Mouse (Mus musculus) embryonic facial prominence, embryonic 14.5 days (tissue): ENCODE results near the gene Gpr15. TPM values are rescaled to one million over a fixed set of nuclear protein-coding genes. Genes with fewer than 3 reads are reported as not detected.

Experiments
- ATAC-seq: fragments of 200-750 bp; cut with Nextera tagmentation; 2 replicates; pipeline ENCODE4 v1.8.0; 2017; ENCODE audit warnings: low read depth, moderate number of reproducible peaks, moderate TSS enrichment
- DNase-seq: peaks from one replicate; pipeline ENCODE4 v3.0.0-alpha.2; 2015; ENCODE audit warnings: low spot score
- H3K27ac ChIP-seq: fragments of 300-500 bp; sonication (generic); replicated peaks from 2 replicates; pipeline ENCODE4 v1.5.1; 2014; ENCODE audit warnings: low read depth, mild to moderate bottlenecking, low read length, moderate library complexity
- H3K27me3 ChIP-seq: fragments of 300-500 bp; sonication (generic); replicated peaks from 2 replicates; pipeline ENCODE4 v1.6.1; 2014; ENCODE audit warnings: low read length; ENCODE audit not compliant: control insufficient read depth, insufficient read depth
- H3K36me3 ChIP-seq: fragments of 300-500 bp; sonication (generic); 2 replicates; pipeline ENCODE4 v1.6.1; 2014; ENCODE audit warnings: low read length, mixed read lengths; ENCODE audit not compliant: control insufficient read depth, insufficient read depth
- H3K4me1 ChIP-seq: fragments of 300-500 bp; sonication (generic); 2 replicates; pipeline ENCODE4 v1.6.1; 2014; ENCODE audit warnings: antibody characterized with exemption, low read length; ENCODE audit not compliant: control insufficient read depth, insufficient read depth
- H3K4me2 ChIP-seq: fragments of 300-500 bp; sonication (generic); 2 replicates; pipeline ENCODE4 v1.6.1; 2014; ENCODE audit warnings: low read depth, mild to moderate bottlenecking, low read length, moderate library complexity, mixed read lengths
- H3K4me3 ChIP-seq: fragments of 300-500 bp; sonication (generic); 2 replicates; pipeline ENCODE4 v1.5.1; 2014; ENCODE audit warnings: low read depth, mild to moderate bottlenecking, low read length
- H3K9ac ChIP-seq: fragments of 300-500 bp; sonication (generic); 2 replicates; pipeline ENCODE4 v1.6.1; 2014; ENCODE audit warnings: low read depth, mild to moderate bottlenecking, low read length, moderate library complexity, mixed read lengths
- H3K9me3 ChIP-seq: fragments of 300-500 bp; sonication (generic); 2 replicates; pipeline ENCODE4 v1.6.1; 2016; ENCODE audit warnings: low read length; ENCODE audit not compliant: control insufficient read depth
- WGBS: fragments of 180-500 bp; shearing (Covaris S2); extraction: QIAGEN DNeasy Blood & Tissue Kit; methylation state at CpG from one replicate; pipeline ENCODE4 v1.1.7; 2014; 5-methylcytosine and 5-hydroxymethylcytosine counted together
- microRNA-seq: library from miRNA; unstranded; fragments of <30 nt; microRNA quantifications from one replicate; pipeline ENCODE4, GENCODE M21; 2016; ENCODE audit warnings: borderline number of aligned reads
- polyA plus RNA-seq: library from polyadenylated mRNA; unstranded; fragments of >200 nt; fragmentation: Nextera tagmentation; extraction: Ambion mirVana; gene quantifications from 2 replicates; pipeline ENCODE4 v1.2.1, GENCODE M21; 2014

Gene Gpr15
- polyA plus RNA-seq, 1 experiment from 2014 or later: not detected

- H3K4me3 ChIP-seq: peak overlapping the region; percentile 95
- H3K9me3 ChIP-seq: no peaks in the 10 kb centered on the region
- 71% methylated on average over 8 of the region's 8 CpGs for WGBS
- H3K4me1 ChIP-seq: peaks cover 4% of the 10 kb centered on the region; the same call in 1 of the 2 replicates
- no peak for ATAC-seq
- H3K27ac ChIP-seq: no peak overlapping the region
- H3K36me3 ChIP-seq: peaks cover 28% of the 10 kb centered on the region
- peak overlapping the region; percentile 81 for H3K4me2 ChIP-seq
- H3K9ac ChIP-seq: peak overlapping the region; percentile 88
- DNase-seq: no peak
- no peaks in the 10 kb centered on the region for H3K27me3 ChIP-seq
Observed at GRCm38 (mm10) chr16:58671212-58671985, 47.5 kb downstream of the Gpr15 start.

GRCm38 (mm10) chr16:58670643-58671042 is 48.2 kb downstream of the Gpr15 start:
- Histone ChIP-seq H3K4me3 (peak overlapping the region; percentile 95), H3K9ac (peak overlapping the region; percentile 88), H3K4me2 (peak overlapping the region; percentile 81), H3K4me1 (peaks cover 4% of the 10 kb centered on the region; the same call in 1 of the 2 replicates), H3K27ac (peak overlapping the region; percentile 83; the same call in 1 of the 2 replicates), H3K27me3 (no peaks in the 10 kb centered on the region), H3K36me3 (peaks cover 22% of the 10 kb centered on the region), H3K9me3 (no peaks in the 10 kb centered on the region)
- WGBS: under 1% methylated on average over 18 of the region's 25 CpGs
- DNase-seq (peak; percentile 44), ATAC-seq (peak; percentile 58)

- DNase-seq (peak; percentile 94), ATAC-seq (peak; percentile 99)
- Histone ChIP-seq H3K27ac (peak within 1 kb of the TSS; percentile 83), H3K27me3 (no peaks in the 10 kb centered on the region), H3K9ac (peak within 1 kb of the TSS; percentile 88), H3K9me3 (no peaks in the 10 kb centered on the region), H3K36me3 (peaks cover 19% of the 10 kb centered on the region), H3K4me3 (peak within 1 kb of the TSS; percentile 95), H3K4me2 (peak within 1 kb of the TSS; percentile 81), H3K4me1 (peaks cover 4% of the 10 kb centered on the region; the same call in 1 of the 2 replicates)
- WGBS: under 1% methylated on average over 29 of the region's 51 CpGs
Observed at GRCm38 (mm10) chr16:58669917-58670630, 48.8 kb downstream of the Gpr15 start, which contains the start of gene Cpox. Gene Cpox, plus strand, starts transcription at chr16:58670292.

GRCm38 (mm10) chr16:58669264-58669663 is 49.6 kb downstream of the Gpr15 start:
- Histone ChIP-seq H3K27me3 (no peaks in the 10 kb centered on the region), H3K4me2 (no peak overlapping the region), H3K27ac (no peak overlapping the region), H3K9me3 (no peaks in the 10 kb centered on the region), H3K9ac (no peak overlapping the region), H3K4me1 (peaks cover 4% of the 10 kb centered on the region; the same call in 1 of the 2 replicates), H3K36me3 (peaks cover 11% of the 10 kb centered on the region), H3K4me3 (peak overlapping the region; percentile 95; the same call in 1 of the 2 replicates)
- no peak for DNase-seq
- 58% methylated on average over 5 of the region's 5 CpGs for WGBS
- ATAC-seq: no peak

GRCm38 (mm10) chr16:58668586-58668985 is 50.3 kb downstream of the Gpr15 start:
- Histone ChIP-seq H3K27me3 (no peaks in the 10 kb centered on the region), H3K4me1 (peaks cover 4% of the 10 kb centered on the region; the same call in 1 of the 2 replicates), H3K9ac (no peak overlapping the region), H3K4me2 (no peak overlapping the region), H3K36me3 (peaks cover 4% of the 10 kb centered on the region), H3K27ac (no peak overlapping the region), H3K9me3 (no peaks in the 10 kb centered on the region), H3K4me3 (no peak overlapping the region)
- ATAC-seq: no peak
- no peak for DNase-seq
- 84% methylated on average over 3 of the region's 3 CpGs for WGBS

Small RNA genes within 50 kb of the gene (microRNA-seq; reads per million reads assigned to microRNA genes)
- not detected for gene Gm27564

Other genes with a start within 250 kb of the Gpr15 start
- 12.8 and 14.0 TPM in 2 replicates for gene St3gal6, start 194.8 kb downstream of the Gpr15 start, polyA plus RNA-seq
- not detected in 2 replicates for gene Gm813, start 102.1 kb downstream of the Gpr15 start, polyA plus RNA-seq
- gene E330017A01Rik, start 80.3 kb downstream of the Gpr15 start, polyA plus RNA-seq: not detected in 2 replicates
- 17.2 and 18.0 TPM in 2 replicates for gene Cpox, start 48.8 kb downstream of the Gpr15 start, polyA plus RNA-seq
- gene Cldnd1, start 8.8 kb upstream of the Gpr15 start, polyA plus RNA-seq: 134 and 148 TPM in 2 replicates
- not detected in 2 replicates for gene Olfr172, start 44.1 kb upstream of the Gpr15 start, polyA plus RNA-seq
- not detected in 2 replicates for gene Olfr173, start 81.2 kb upstream of the Gpr15 start, polyA plus RNA-seq
- not detected in 2 replicates for gene Olfr175-ps1, start 107.7 kb upstream of the Gpr15 start, polyA plus RNA-seq
- not detected in 2 replicates for gene Olfr177, start 155.7 kb upstream of the Gpr15 start, polyA plus RNA-seq
- gene Olfr178, start 173.0 kb upstream of the Gpr15 start, polyA plus RNA-seq: not detected in 2 replicates
- not detected in 2 replicates for gene Olfr181, start 209.7 kb upstream of the Gpr15 start, polyA plus RNA-seq
- not detected in 2 replicates for gene Olfr180, start 210.3 kb upstream of the Gpr15 start, polyA plus RNA-seq